Mouse (Mus musculus) MEL (cell line): Measurements from ENCODE around the gene Ramp3.

Source experiments
- CHD2 ChIP-seq: IDR thresholded peaks from 2 replicates; pipeline ENCODE4 v1.6.1; 2011; ENCODE audit warnings: low read length, improper control_type of control experiment
- CTCF ChIP-seq, 3 experiments: IDR thresholded peaks in 2 of 3; conservative IDR thresholded peaks in 1 of 3; 2 replicates each; pipeline ENCODE4 v1.5.1; 2011 to 2012; ENCODE audit warnings: low read length in 3 of 3, low read depth in 2 of 3, mild to moderate bottlenecking in 2 of 3, improper control_type of control experiment in 1 of 3, inconsistent platforms in 1 of 3, mixed read lengths in 1 of 3, moderate library complexity in 1 of 3; ENCODE audit not compliant: control insufficient read depth in 1 of 3, insufficient read depth in 1 of 3, poor library complexity in 1 of 3, severe bottlenecking in 1 of 3
- GATA1 ChIP-seq: IDR thresholded peaks from 2 replicates; pipeline ENCODE4 v1.6.1; 2011; ENCODE audit warnings: low read depth, low read length, improper control_type of control experiment
- KAT2A ChIP-seq: conservative IDR thresholded peaks from 2 replicates; pipeline ENCODE4 v1.6.1; 2012; ENCODE audit warnings: low read depth, low read length, improper control_type of control experiment, inconsistent platforms
- MAFK ChIP-seq: IDR thresholded peaks from 2 replicates; pipeline ENCODE4 v1.6.1; 2011; ENCODE audit warnings: low read depth, mild to moderate bottlenecking, low read length, improper control_type of control experiment, borderline replicate concordance
- MYB ChIP-seq: IDR thresholded peaks from 2 replicates; pipeline ENCODE4 v1.6.1; 2011; ENCODE audit warnings: mild to moderate bottlenecking, low read depth, low read length, improper control_type of control experiment
- POLR2A ChIP-seq, 2 experiments: IDR thresholded peaks; 2 replicates each; pipeline ENCODE4 v1.6.1; 2011 to 2012; ENCODE audit warnings: low read length in 2 of 2, mild to moderate bottlenecking in 2 of 2, control low read depth in 1 of 2, improper control_type of control experiment in 1 of 2, low read depth in 1 of 2, moderate library complexity in 1 of 2; ENCODE audit not compliant: control insufficient read depth in 1 of 2, insufficient read depth in 1 of 2, poor library complexity in 1 of 2
- POLR2AphosphoS2 ChIP-seq: IDR thresholded peaks from 2 replicates; pipeline ENCODE4 v1.6.1; 2011; ENCODE audit warnings: low read length, improper control_type of control experiment
- RCOR1 ChIP-seq: IDR thresholded peaks from 2 replicates; pipeline ENCODE4 v1.6.1; 2012; ENCODE audit warnings: low read depth, mild to moderate bottlenecking, inconsistent platforms, low read length, improper control_type of control experiment
- TAL1 ChIP-seq: IDR thresholded peaks from 2 replicates; pipeline ENCODE4 v1.6.1; 2012; ENCODE audit warnings: mild to moderate bottlenecking, inconsistent platforms, low read length, moderate library complexity, mixed read lengths

DNA sequence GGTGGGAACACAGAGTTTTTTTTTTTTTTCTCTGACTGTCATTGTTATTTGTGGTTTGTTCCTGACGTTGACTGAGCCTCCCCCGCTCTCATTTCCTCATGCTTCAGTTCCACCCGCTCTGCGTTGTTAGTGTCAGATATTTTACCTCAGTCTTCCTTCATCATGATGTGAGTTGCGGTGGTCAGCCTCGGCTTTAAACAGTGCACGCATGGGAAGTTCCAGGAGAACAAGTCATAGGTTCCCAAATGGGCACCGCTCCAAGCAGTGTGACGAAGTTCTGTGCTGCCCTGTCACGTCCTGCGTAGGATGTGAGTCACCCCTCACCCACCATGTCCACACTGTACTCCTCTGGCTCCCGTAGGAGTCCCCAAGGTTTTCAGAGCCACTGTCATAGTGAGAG is 36.9 kb downstream of the Ramp3 start:
- TF ChIP-seq MYB (no peak), CTCF (IDR thresholded peaks at IDR 0.05 in 2 of 3, conservative IDR thresholded peaks at IDR 0.05 in 1 of 3; ENCODE audit: control insufficient read depth in 1 of 3, insufficient read depth in 1 of 3, low read depth in 2 of 3, low read length in 3 of 3, poor library complexity in 1 of 3, severe bottlenecking in 1 of 3) (no peak), POLR2A (IDR thresholded peaks at IDR 0.05; ENCODE audit: control insufficient read depth in 1 of 2, insufficient read depth in 1 of 2, low read depth in 1 of 2, low read length in 2 of 2, poor library complexity in 1 of 2) (no peak), GATA1 (no peak), MAFK (no peak), KAT2A (no peak), POLR2AphosphoS2 (no peak), RCOR1 (no peak), TAL1 (no peak), CHD2 (no peak)
